Mouse (Mus musculus) liver, adult 2 months (tissue): Measurements from ENCODE around the gene Atp6v1b1. TPM values are rescaled to one million over a fixed set of nuclear protein-coding genes. Genes with fewer than 3 reads are reported as not detected.
A peak's percentile ranks its signal among the peaks of the same experiment; 100 is the strongest.

ENCODE experiments used
- DNase-seq: peaks from one replicate; pipeline ENCODE4 v3.0.0-alpha.2; 2011; ENCODE audit warnings: low read depth, low spot score; ENCODE audit errors: extremely low read depth
- H3K27ac ChIP-seq: fragments of 200-500 bp; replicated peaks from 2 replicates; pipeline ENCODE4 v1.5.1; 2012; ENCODE audit warnings: low read depth, mild to moderate bottlenecking, control low read depth, inconsistent platforms, low read length; ENCODE audit not compliant: insufficient read depth
- H3K27me3 ChIP-seq: fragments of 200-500 bp; 2 replicates; pipeline ENCODE4 v1.6.1; 2012; ENCODE audit warnings: mild to moderate bottlenecking, moderate library complexity, low read length, inconsistent platforms; ENCODE audit not compliant: control insufficient read depth, insufficient read depth
- H3K36me3 ChIP-seq: fragments of 200-500 bp; 2 replicates; pipeline ENCODE4 v1.6.1; 2012; ENCODE audit warnings: low read length, inconsistent platforms; ENCODE audit not compliant: control insufficient read depth, insufficient read depth
- H3K4me1 ChIP-seq: fragments of 200-500 bp; 2 replicates; pipeline ENCODE4 v1.6.1; 2011; ENCODE audit warnings: low read length; ENCODE audit not compliant: control insufficient read depth, insufficient read depth
- H3K4me3 ChIP-seq: fragments of 200-500 bp; 2 replicates; pipeline ENCODE4 v1.5.1; 2011; ENCODE audit warnings: low read depth, mild to moderate bottlenecking, control low read depth, low read length, moderate library complexity; ENCODE audit not compliant: insufficient read depth
- H3K79me2 ChIP-seq: fragments of 200-500 bp; 2 replicates; pipeline ENCODE4 v1.6.1; 2012; ENCODE audit warnings: inconsistent platforms, mild to moderate bottlenecking, low read length, moderate library complexity; ENCODE audit not compliant: control insufficient read depth, insufficient read depth
- H3K9ac ChIP-seq: fragments of 200-500 bp; 2 replicates; pipeline ENCODE4 v1.6.1; 2012; ENCODE audit warnings: low read depth, mild to moderate bottlenecking, control low read depth, inconsistent platforms, low read length
- CTCF ChIP-seq: fragments of 200-500 bp; IDR thresholded peaks from 2 replicates; pipeline ENCODE4 v1.5.1; 2011; ENCODE audit warnings: low read depth, low read length, control low read depth
- POLR2A ChIP-seq: fragments of 200-500 bp; IDR thresholded peaks from 2 replicates; pipeline ENCODE4 v1.6.1; 2011; ENCODE audit warnings: low read length, control low read depth; ENCODE audit not compliant: insufficient read depth; ENCODE audit errors: extremely low read depth
- WGBS: fragments of 180-500 bp; shearing (Covaris S2); methylation state at CpG from one replicate; pipeline ENCODE4 v1.1.7; 2018; 5-methylcytosine and 5-hydroxymethylcytosine counted together
- polyA plus RNA-seq: library from polyadenylated mRNA; depleted of rRNA; stranded (reverse); fragments of >200 nt; gene quantifications from 2 replicates; pipeline ENCODE4 v1.2.3, GENCODE M21; 2012; rRNA removed
- total RNA-seq: library from RNA; depleted of rRNA; stranded (reverse); fragments of >200 nt; gene quantifications from 2 replicates; pipeline ENCODE4 v1.2.3, GENCODE M21; 2014; rRNA removed

The Atp6v1b1 gene
- total RNA-seq: not detected in 2 replicates
- polyA plus RNA-seq: not detected in 2 replicates

DNA sequence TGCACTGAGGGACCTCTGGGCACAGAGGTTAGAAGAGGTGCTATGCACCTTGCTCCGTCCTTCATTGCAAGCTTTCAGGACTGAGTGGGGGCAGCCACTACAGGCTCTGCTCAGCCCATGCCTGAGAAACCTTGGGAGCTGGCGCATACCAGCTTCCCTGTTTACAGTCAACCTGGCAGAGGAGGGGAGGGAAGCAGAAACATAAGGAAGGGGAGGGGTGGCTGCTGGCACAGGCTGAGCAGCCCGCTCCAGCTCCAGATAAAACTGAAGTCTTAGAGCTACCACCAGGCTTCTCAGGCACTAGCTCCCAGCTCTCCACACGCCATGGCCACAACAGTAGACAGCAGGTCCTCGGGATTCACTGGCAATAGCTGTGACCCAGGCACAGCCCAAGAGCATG is at the start of gene Atp6v1b1:
Atp6v1b1 (plus strand) TSS at position 230 of the 400 bp plus-strand sequence.
- WGBS: 69% methylated on average over 5 of the region's 5 CpGs
- no peak within 1 kb of the TSS for H3K9ac ChIP-seq
- H3K79me2 ChIP-seq: no peaks in the 10 kb centered on the region
- H3K27ac ChIP-seq: no peak within 1 kb of the TSS
- H3K27me3 ChIP-seq: no peaks in the 10 kb centered on the region
- no peaks in the 10 kb centered on the region for H3K36me3 ChIP-seq
- TF ChIP-seq POLR2A: no peak
- TF ChIP-seq CTCF: no peak
- no peak for DNase-seq
- H3K4me3 ChIP-seq: no peak within 1 kb of the TSS
- peaks cover 2% of the 10 kb centered on the region for H3K4me1 ChIP-seq

DNA sequence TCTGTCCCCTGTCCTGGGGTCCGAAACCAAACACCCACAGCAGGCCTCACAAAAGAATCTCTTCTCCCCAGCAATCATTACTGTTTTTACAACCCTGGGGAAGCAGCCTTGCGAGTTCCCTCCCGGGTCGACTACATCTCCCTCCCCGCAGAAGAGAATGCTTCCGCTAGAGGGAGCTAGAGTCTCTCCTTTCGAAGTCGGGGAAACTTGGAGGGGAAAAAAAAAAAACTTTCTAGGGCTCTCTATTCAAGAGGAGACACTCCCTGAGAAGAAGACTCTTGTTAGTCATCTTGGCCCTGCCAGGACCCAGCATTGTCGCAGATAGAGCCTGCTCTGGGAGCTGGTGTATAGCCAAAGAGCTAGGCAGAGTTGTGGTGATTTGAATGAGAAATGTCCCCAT is 49.0 kb upstream of the Atp6v1b1 start:
- H3K27me3 ChIP-seq: peaks cover 8% of the 10 kb centered on the region; the same call in 1 of the 2 replicates
- H3K9ac ChIP-seq: no peak overlapping the region
- no peaks in the 10 kb centered on the region for H3K79me2 ChIP-seq
- 2% methylated on average over 9 of the region's 9 CpGs for WGBS
- H3K4me3 ChIP-seq: no peak overlapping the region
- TF ChIP-seq POLR2A: no peak
- TF ChIP-seq CTCF: peak; percentile 71
- no peaks in the 10 kb centered on the region for H3K4me1 ChIP-seq
- H3K36me3 ChIP-seq: no peaks in the 10 kb centered on the region
- no peak overlapping the region for H3K27ac ChIP-seq
- DNase-seq: peak; percentile 51

- Histone ChIP-seq H3K9ac (no peak overlapping the region), H3K36me3 (no peaks in the 10 kb centered on the region), H3K27me3 (peaks cover 9% of the 10 kb centered on the region; the same call in 1 of the 2 replicates), H3K4me3 (no peak overlapping the region), H3K79me2 (no peaks in the 10 kb centered on the region), H3K4me1 (no peaks in the 10 kb centered on the region), H3K27ac (no peak overlapping the region)
- TF ChIP-seq POLR2A (no peak), CTCF (no peak)
- 5% methylated on average over 3 of the region's 3 CpGs for WGBS
- no peak for DNase-seq
Observed at GRCm38 (mm10) chr6:83695731-83696130, 47.1 kb upstream of the Atp6v1b1 start.

GRCm38 (mm10) chr6:83696684-83697083 is 46.1 kb upstream of the Atp6v1b1 start:
- H3K36me3 ChIP-seq: no peaks in the 10 kb centered on the region
- no peak for DNase-seq
- H3K4me3 ChIP-seq: no peak overlapping the region
- H3K27ac ChIP-seq: no peak overlapping the region
- TF ChIP-seq POLR2A (no peak), CTCF (no peak)
- H3K9ac ChIP-seq: no peak overlapping the region
- H3K4me1 ChIP-seq: no peaks in the 10 kb centered on the region
- peaks cover 14% of the 10 kb centered on the region; the same call in 1 of the 2 replicates for H3K27me3 ChIP-seq
- 7% methylated on average over 7 of the region's 7 CpGs for WGBS
- no peaks in the 10 kb centered on the region for H3K79me2 ChIP-seq

DNA sequence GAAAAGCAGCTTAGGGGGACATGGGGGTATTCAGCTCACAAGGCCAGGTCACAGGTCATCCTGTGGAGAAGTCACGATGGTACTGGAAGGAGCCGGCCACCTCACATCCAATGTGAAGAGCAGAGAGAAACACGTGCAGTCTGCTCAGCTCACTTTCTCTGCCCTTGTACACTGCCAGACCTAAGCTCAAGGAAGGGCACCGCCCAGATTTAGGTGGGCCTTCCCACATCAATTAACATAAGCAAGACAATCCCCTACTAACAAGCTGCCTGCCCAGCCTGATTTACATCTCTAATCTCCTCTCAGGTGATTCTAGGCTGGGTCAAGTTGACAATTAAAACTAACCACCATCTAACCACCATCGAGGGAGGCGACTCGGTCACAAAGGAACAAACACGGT is 44.9 kb upstream of the Atp6v1b1 start:
- Histone ChIP-seq H3K4me3 (no peak overlapping the region), H3K4me1 (no peaks in the 10 kb centered on the region), H3K27ac (no peak overlapping the region), H3K36me3 (no peaks in the 10 kb centered on the region), H3K79me2 (no peaks in the 10 kb centered on the region), H3K27me3 (peaks cover 12% of the 10 kb centered on the region; the same call in 1 of the 2 replicates), H3K9ac (no peak overlapping the region)
- 7% methylated on average over 8 of the region's 8 CpGs for WGBS
- TF ChIP-seq CTCF (no peak), POLR2A (no peak)
- no peak for DNase-seq

DNA sequence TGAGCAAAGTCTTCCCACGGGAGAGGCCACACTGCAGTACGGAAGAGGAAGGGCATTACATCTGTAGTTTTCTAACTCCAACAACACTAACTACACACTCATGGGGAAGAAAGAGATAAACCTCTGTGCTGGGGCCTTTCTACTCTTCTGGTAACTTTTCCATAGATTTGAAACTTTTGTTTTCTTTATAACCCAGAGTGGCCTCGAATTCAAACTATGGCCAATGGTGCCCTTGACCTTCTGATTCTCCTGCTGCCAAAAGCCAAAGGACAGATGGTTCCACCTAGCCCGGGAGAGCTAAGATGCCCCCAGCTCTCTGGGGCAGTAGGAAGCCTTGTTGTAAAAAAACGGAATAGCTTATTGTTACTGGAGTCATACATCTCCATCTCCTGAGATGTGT is 42.8 kb upstream of the Atp6v1b1 start:
- H3K79me2 ChIP-seq: no peaks in the 10 kb centered on the region
- TF ChIP-seq POLR2A: no peak
- TF ChIP-seq CTCF: no peak
- no peak overlapping the region for H3K27ac ChIP-seq
- no peak overlapping the region for H3K9ac ChIP-seq
- peaks cover 26% of the 10 kb centered on the region for H3K27me3 ChIP-seq
- 11% methylated on average over 5 of the region's 5 CpGs for WGBS
- H3K36me3 ChIP-seq: no peaks in the 10 kb centered on the region
- no peak for DNase-seq
- H3K4me3 ChIP-seq: no peak overlapping the region
- H3K4me1 ChIP-seq: no peaks in the 10 kb centered on the region
